Mouse (Mus musculus) T-cell, adult 2 months (primary cell): ENCODE measurements around the gene Spem2.
A peak's percentile ranks its signal among the peaks of the same experiment; 100 is the strongest.

Experiments
- DNase-seq: peaks from one replicate; pipeline ENCODE4 v3.0.0; 2022; ENCODE audit warnings: low spot score

Spem2 gene

GRCm38 (mm10) chr11:69835326-69835965 is 17.2 kb upstream of the Spem2 start:
- DNase-seq = no peak

GRCm38 (mm10) chr11:69834001-69834549 is 15.8 kb upstream of the Spem2 start:
- DNase-seq = peak; percentile 60

- no peak for DNase-seq
Observed at GRCm38 (mm10) chr11:69833554-69833953, 15.3 kb upstream of the Spem2 start.

- no peak for DNase-seq
Observed at GRCm38 (mm10) chr11:69828832-69829231, 10.6 kb upstream of the Spem2 start.

- DNase-seq = no peak
Observed at GRCm38 (mm10) chr11:69823456-69823855, 5.2 kb upstream of the Spem2 start.

GRCm38 (mm10) chr11:69822080-69822479 is 3.8 kb upstream of the Spem2 start, which contains the start of gene Spem1:
Gene Spem1, minus strand, starts transcription at chr11:69822180.
- DNase-seq = no peak

GRCm38 (mm10) chr11:69818871-69819270 is 606 bp upstream of the Spem2 start:
- no peak for DNase-seq

GRCm38 (mm10) chr11:69816520-69816919 is 1.7 kb downstream of the Spem2 start:
- no peak for DNase-seq

GRCm38 (mm10) chr11:69815155-69815554 is 3.1 kb downstream of the Spem2 start, which contains the start of gene Gm39566:
Gene Gm39566, minus strand, starts transcription at chr11:69815298.
- no peak for DNase-seq

- no peak for DNase-seq
Observed at GRCm38 (mm10) chr11:69810280-69810679, 8.0 kb downstream of the Spem2 start.

GRCm38 (mm10) chr11:69807641-69808040 is 10.6 kb downstream of the Spem2 start:
- DNase-seq = no peak

GRCm38 (mm10) chr11:69806378-69806777 is 11.9 kb downstream of the Spem2 start:
- no peak for DNase-seq

GRCm38 (mm10) chr11:69804972-69805909 is 13.0 kb downstream of the Spem2 start, which contains the start of gene Tmem102:
Gene Tmem102, minus strand, starts transcription at chr11:69805624.
- no peak for DNase-seq

GRCm38 (mm10) chr11:69804652-69804940 is 13.7 kb downstream of the Spem2 start:
- DNase-seq = no peak

- DNase-seq = peak; percentile 73
Observed at GRCm38 (mm10) chr11:69803786-69804651, 14.2 kb downstream of the Spem2 start.

GRCm38 (mm10) chr11:69803328-69803727 is 14.9 kb downstream of the Spem2 start:
- no peak for DNase-seq

- DNase-seq = peak; percentile 57
Observed at GRCm38 (mm10) chr11:69802648-69803105, 15.6 kb downstream of the Spem2 start.

GRCm38 (mm10) chr11:69801379-69801977 is 16.8 kb downstream of the Spem2 start, which contains the start of gene Fgf11:
Gene Fgf11, minus strand, starts transcription at chr11:69801857.
- no peak for DNase-seq

GRCm38 (mm10) chr11:69800392-69801197 is 17.7 kb downstream of the Spem2 start:
- no peak for DNase-seq

GRCm38 (mm10) chr11:69800138-69800391 is 18.2 kb downstream of the Spem2 start:
- no peak for DNase-seq
